Comparison of ENCODE assay signal across 8 mouse cellular contexts in the genomic region with DNA sequence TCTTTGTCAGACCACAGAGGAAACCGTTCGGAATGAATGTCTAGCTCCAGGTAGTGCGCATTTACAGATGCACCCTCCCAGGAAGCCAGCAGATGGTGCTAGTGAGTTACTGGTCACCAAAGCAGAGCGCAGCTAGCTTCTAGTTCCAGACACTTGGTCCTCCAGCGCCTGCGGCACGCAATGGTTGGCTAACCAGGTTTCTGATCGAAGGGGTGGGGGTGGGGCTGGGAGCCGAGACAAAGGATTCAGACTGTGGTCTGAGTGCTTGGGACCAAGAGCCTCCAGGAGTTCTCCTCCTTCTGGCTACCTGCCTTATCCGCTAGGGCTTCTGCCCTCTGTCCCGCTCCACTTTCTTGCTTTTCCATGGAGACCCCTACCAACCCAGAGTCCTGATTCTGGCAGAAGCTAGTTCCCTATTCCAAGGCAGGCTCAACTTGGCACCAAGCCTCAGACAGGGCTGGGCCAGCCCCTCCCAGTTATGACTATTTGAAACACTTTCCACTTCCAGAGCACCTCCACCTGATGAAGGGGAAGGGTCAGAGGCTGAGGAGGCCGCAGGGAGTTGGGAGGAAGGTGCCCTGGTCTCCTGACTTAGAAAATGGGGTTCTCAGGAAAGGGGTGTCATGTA. TPM values are rescaled to one million over a fixed set of nuclear protein-coding genes. Genes with fewer than 3 reads are reported as not detected.
A peak's percentile ranks its signal among the peaks of the same experiment; 100 is the strongest.
DNase-seq lines count a peak whose midpoint lies in the region; ATAC-seq and TF ChIP-seq lines count a peak whose summit lies in the region.

No protein-coding gene starts in this region.

- H3K9ac ChIP-seq in embryonic facial prominence, embryonic 11.5 days (replicated peaks; ENCODE audit: low read length) = peak overlapping the region; percentile 52
- no peak overlapping the region for H3K9ac ChIP-seq in limb, embryonic 14.5 days (ENCODE audit: low read depth, low read length, severe bottlenecking)
- no peak overlapping the region for H3K9ac ChIP-seq in midbrain, embryonic 15.5 days

- no peak for TF ChIP-seq POLR2A in limb, embryonic 14.5 days (IDR thresholded peaks at IDR 0.05; ENCODE audit: borderline replicate concordance, extremely low read depth, insufficient read depth, insufficient read length)

- no peak; the same call in 1 of the 2 replicates for ATAC-seq in embryonic facial prominence, embryonic 11.5 days (replicated peaks; ENCODE audit: insufficient number of reproducible peaks, low FRiP score, low TSS enrichment, low read depth)
- peak; percentile 73; the same call in 1 of the 2 replicates for ATAC-seq in limb, embryonic 14.5 days (ENCODE audit: low FRiP score, low read depth)
- ATAC-seq in midbrain, embryonic 15.5 days (replicated peaks) = peak; percentile 24

- H3K4me3 ChIP-seq in embryonic facial prominence, embryonic 11.5 days (ENCODE audit: low read depth, low read length) = no peak overlapping the region; the same call in 1 of the 2 replicates
- peak overlapping the region; percentile 44 for H3K4me3 ChIP-seq in heart, embryonic 10.5 days
- no peak overlapping the region; the same call in 1 of the 2 replicates for H3K4me3 ChIP-seq in limb, embryonic 14.5 days (replicated peaks; ENCODE audit: low read length)
- peak overlapping the region; percentile 11; the same call in 1 of the 2 replicates for H3K4me3 ChIP-seq in midbrain, embryonic 15.5 days

- 7% methylated on average over 12 of the region's 12 CpGs for WGBS in embryonic facial prominence, embryonic 11.5 days
- WGBS in heart, embryonic 10.5 days = 9% methylated on average over 12 of the region's 12 CpGs
- 14% methylated on average over 12 of the region's 12 CpGs for WGBS in limb, embryonic 14.5 days
- 12% methylated on average over 12 of the region's 12 CpGs for WGBS in midbrain, embryonic 15.5 days

- H3K36me3 ChIP-seq in embryonic facial prominence, embryonic 11.5 days (replicated peaks; ENCODE audit: control insufficient read depth, insufficient read depth, low read depth, low read length) = no peaks in the 10 kb centered on the region
- H3K36me3 ChIP-seq in heart, embryonic 10.5 days = no peaks in the 10 kb centered on the region
- H3K36me3 ChIP-seq in limb, embryonic 14.5 days (ENCODE audit: control insufficient read depth, insufficient read depth, low read length) = 0 out of 2 replicates have a peak, but pooled peaks cover under 1% of the 10 kb centered on the region
- H3K36me3 ChIP-seq in midbrain, embryonic 15.5 days (replicated peaks) = no peaks in the 10 kb centered on the region

- H3K4me2 ChIP-seq in embryonic facial prominence, embryonic 11.5 days (ENCODE audit: low read depth, low read length) = peak overlapping the region; percentile 21
- peak overlapping the region; percentile 42 for H3K4me2 ChIP-seq in limb, embryonic 14.5 days (replicated peaks; ENCODE audit: low read depth, low read length, severe bottlenecking)
- peak overlapping the region; percentile 45 for H3K4me2 ChIP-seq in midbrain, embryonic 15.5 days

- H3K4me1 ChIP-seq in embryonic facial prominence, embryonic 11.5 days (ENCODE audit: control insufficient read depth, insufficient read depth, low read length) = peaks cover 8% of the 10 kb centered on the region
- H3K4me1 ChIP-seq in heart, embryonic 10.5 days = peaks cover 53% of the 10 kb centered on the region
- H3K4me1 ChIP-seq in limb, embryonic 14.5 days (ENCODE audit: control insufficient read depth, insufficient read depth, low read length) = peaks cover 31% of the 10 kb centered on the region
- peaks cover 35% of the 10 kb centered on the region for H3K4me1 ChIP-seq in midbrain, embryonic 15.5 days

- H3K27me3 ChIP-seq in embryonic facial prominence, embryonic 11.5 days (ENCODE audit: control insufficient read depth, insufficient read depth, low read length) = no peaks in the 10 kb centered on the region
- H3K27me3 ChIP-seq in heart, embryonic 10.5 days (ENCODE audit: insufficient read depth, poor library complexity, severe bottlenecking) = peaks cover 41% of the 10 kb centered on the region
- no peaks in the 10 kb centered on the region for H3K27me3 ChIP-seq in limb, embryonic 14.5 days (ENCODE audit: control insufficient read depth, insufficient read depth, low read length)
- H3K27me3 ChIP-seq in midbrain, embryonic 15.5 days (replicated peaks) = peaks cover 21% of the 10 kb centered on the region

- no peaks in the 10 kb centered on the region for H3K9me3 ChIP-seq in embryonic facial prominence, embryonic 11.5 days (replicated peaks; ENCODE audit: control insufficient read depth, low read length)
- no peaks in the 10 kb centered on the region for H3K9me3 ChIP-seq in heart, embryonic 10.5 days
- H3K9me3 ChIP-seq in limb, embryonic 14.5 days (ENCODE audit: control insufficient read depth, low read length) = no peaks in the 10 kb centered on the region
- H3K9me3 ChIP-seq in midbrain, embryonic 15.5 days = no peaks in the 10 kb centered on the region

- H3K27ac ChIP-seq in embryonic facial prominence, embryonic 11.5 days (replicated peaks; ENCODE audit: low read depth, low read length) = 0 out of 2 replicates have a peak overlapping the region, but pooled peaks have one; percentile 52
- H3K27ac ChIP-seq in heart, embryonic 10.5 days = peak overlapping the region; percentile 37; the same call in 1 of the 2 replicates
- H3K27ac ChIP-seq in limb, embryonic 14.5 days (replicated peaks; ENCODE audit: low read depth, low read length) = no peak overlapping the region
- H3K27ac ChIP-seq in midbrain, embryonic 15.5 days = no peak overlapping the region

- peak; percentile 79 for DNase-seq in 416B (ENCODE audit: low read depth)
- DNase-seq in adrenal gland, postnatal 10 days = peak; percentile 85
- peak; percentile 91 for DNase-seq in embryonic facial prominence, embryonic 11.5 days (ENCODE audit: low spot score)
- peak; percentile 90 for DNase-seq in heart, embryonic 10.5 days (ENCODE audit: low spot score)
- DNase-seq in kidney, adult 9 months = peak; percentile 85
- peak; percentile 83 for DNase-seq in limb, embryonic 14.5 days (ENCODE audit: low spot score)
- DNase-seq in spleen, adult 12 weeks (ENCODE audit: low spot score) = peak; percentile 55

RNA-seq across cellular contexts. Expression of a gene that starts 2.4 kb away (rescaled TPM):
- 1 to 10 TPM; 1.9 to 2.5 TPM for total RNA-seq in adrenal gland, postnatal 10 days (2021)
- polyA plus RNA-seq in embryonic facial prominence, embryonic 11.5 days (2014; fragmentation: Nextera tagmentation; extraction: Ambion mirVana) = 11.9 and 12.6 TPM in 2 replicates
- polyA plus RNA-seq in heart, embryonic 10.5 days (2016; fragmentation: Nextera tagmentation; extraction: Ambion mirVana) = 14.8 and 37.5 TPM in 2 replicates
- 3.3 and 6.4 TPM in 2 replicates for polyA plus RNA-seq in limb, embryonic 14.5 days (2012; rRNA removed)
- polyA plus RNA-seq in limb, embryonic 14.5 days (2014; fragmentation: Nextera tagmentation; extraction: Ambion mirVana) = 1.7 and 2.2 TPM in 2 replicates
- 4.7 and 4.9 TPM in 2 replicates for polyA plus RNA-seq in midbrain, embryonic 15.5 days (2015; fragmentation: Nextera tagmentation; extraction: Ambion mirVana)

RNA-seq across cellular contexts. Expression of a gene that starts 19.4 kb away (rescaled TPM):
- 10 to 100 TPM; 15.1 to 18.4 TPM for total RNA-seq in adrenal gland, postnatal 10 days (2021)
- 15.0 and 17.9 TPM in 2 replicates for polyA plus RNA-seq in embryonic facial prominence, embryonic 11.5 days (2014; fragmentation: Nextera tagmentation; extraction: Ambion mirVana)
- polyA plus RNA-seq in heart, embryonic 10.5 days (2016; fragmentation: Nextera tagmentation; extraction: Ambion mirVana) = 16.1 and 21.6 TPM in 2 replicates
- 72.3 and 90.2 TPM in 2 replicates for polyA plus RNA-seq in limb, embryonic 14.5 days (2012; rRNA removed)
- 36.8 and 42.9 TPM in 2 replicates for polyA plus RNA-seq in limb, embryonic 14.5 days (2014; fragmentation: Nextera tagmentation; extraction: Ambion mirVana)
- polyA plus RNA-seq in midbrain, embryonic 15.5 days (2015; fragmentation: Nextera tagmentation; extraction: Ambion mirVana) = 36.5 and 39.9 TPM in 2 replicates

RNA-seq across cellular contexts. Expression of a gene that starts 44.8 kb away (rescaled TPM):
- 100 to 1,000 TPM in 1 of 2 experiments, 10 to 100 TPM in 1; 67.9 to 106 TPM for total RNA-seq in adrenal gland, postnatal 10 days (2021)
- 49.5 and 59.1 TPM in 2 replicates for polyA plus RNA-seq in embryonic facial prominence, embryonic 11.5 days (2014; fragmentation: Nextera tagmentation; extraction: Ambion mirVana)
- 25.5 and 28.4 TPM in 2 replicates for polyA plus RNA-seq in heart, embryonic 10.5 days (2016; fragmentation: Nextera tagmentation; extraction: Ambion mirVana)
- 107 and 130 TPM in 2 replicates for polyA plus RNA-seq in limb, embryonic 14.5 days (2012; rRNA removed)
- polyA plus RNA-seq in limb, embryonic 14.5 days (2014; fragmentation: Nextera tagmentation; extraction: Ambion mirVana) = 123 and 164 TPM in 2 replicates
- 125 and 127 TPM in 2 replicates for polyA plus RNA-seq in midbrain, embryonic 15.5 days (2015; fragmentation: Nextera tagmentation; extraction: Ambion mirVana)

RNA-seq across cellular contexts. Expression of a gene that starts 49.7 kb away (rescaled TPM):
- total RNA-seq in adrenal gland, postnatal 10 days (2021) = 10 to 100 TPM; 92.8 to 94.0 TPM
- polyA plus RNA-seq in embryonic facial prominence, embryonic 11.5 days (2014; fragmentation: Nextera tagmentation; extraction: Ambion mirVana) = 89.8 and 95.5 TPM in 2 replicates
- 69.7 and 70.6 TPM in 2 replicates for polyA plus RNA-seq in heart, embryonic 10.5 days (2016; fragmentation: Nextera tagmentation; extraction: Ambion mirVana)
- 98.9 and 105 TPM in 2 replicates for polyA plus RNA-seq in limb, embryonic 14.5 days (2012; rRNA removed)
- polyA plus RNA-seq in limb, embryonic 14.5 days (2014; fragmentation: Nextera tagmentation; extraction: Ambion mirVana) = 91.2 and 93.2 TPM in 2 replicates
- polyA plus RNA-seq in midbrain, embryonic 15.5 days (2015; fragmentation: Nextera tagmentation; extraction: Ambion mirVana) = 234 and 240 TPM in 2 replicates

Comparison
In these comparisons a context has a peak if more than half of its experiments do, and no peak if none do; other contexts are left out.
1. H3K27ac ChIP-seq: peak in embryonic facial prominence, embryonic 11.5 days (single experiment) and heart, embryonic 10.5 days (single experiment); none in limb, embryonic 14.5 days (single experiment) and midbrain, embryonic 15.5 days (single experiment).
2. H3K4me3 ChIP-seq: peak in heart, embryonic 10.5 days (single experiment) and midbrain, embryonic 15.5 days (single experiment); none in embryonic facial prominence, embryonic 11.5 days (single experiment) and limb, embryonic 14.5 days (single experiment).
3. Peak in every context shown above with its lines, with median percentiles within 50 percentile points of each other: DNase-seq and H3K4me2 ChIP-seq.